Mouse (Mus musculus) kidney, postnatal 10 days (tissue): ENCODE results near the gene Tulp2.

Source experiments
- DNase-seq: peaks from one replicate; pipeline ENCODE4 v3.0.0; 2021; ENCODE audit warnings: mixed read lengths

Tulp2 gene

DNA sequence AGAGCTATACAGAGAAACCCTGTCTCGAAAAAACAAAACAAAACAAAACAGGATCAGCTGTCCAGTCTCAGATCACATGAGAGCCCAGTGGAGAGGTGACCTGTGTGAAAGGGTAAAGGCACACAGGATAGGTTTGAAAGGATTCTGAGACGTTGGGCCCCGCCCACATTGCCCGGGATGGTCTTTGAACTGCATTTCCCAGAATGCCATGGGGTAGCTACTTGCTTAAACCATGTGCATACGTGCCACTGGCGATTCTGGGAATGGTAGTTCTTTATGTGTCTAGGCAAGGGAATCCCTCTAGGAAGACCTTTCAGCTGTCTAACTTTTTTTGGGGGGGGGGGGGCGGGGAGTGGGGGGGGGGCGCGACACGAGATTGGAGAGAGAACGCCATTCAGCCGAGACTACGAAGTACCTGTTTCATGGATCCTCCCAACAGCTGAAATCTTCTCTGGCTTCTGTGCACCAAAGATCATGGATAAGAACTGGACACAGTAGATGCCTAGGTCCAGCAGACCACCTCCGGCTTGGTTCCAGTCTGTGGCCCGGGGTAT lies at the start of gene Tulp2:
TSS of gene Tulp2 (plus strand) at position 504 of the 554 bp plus-strand sequence.
- peak; percentile 80 for DNase-seq

DNA sequence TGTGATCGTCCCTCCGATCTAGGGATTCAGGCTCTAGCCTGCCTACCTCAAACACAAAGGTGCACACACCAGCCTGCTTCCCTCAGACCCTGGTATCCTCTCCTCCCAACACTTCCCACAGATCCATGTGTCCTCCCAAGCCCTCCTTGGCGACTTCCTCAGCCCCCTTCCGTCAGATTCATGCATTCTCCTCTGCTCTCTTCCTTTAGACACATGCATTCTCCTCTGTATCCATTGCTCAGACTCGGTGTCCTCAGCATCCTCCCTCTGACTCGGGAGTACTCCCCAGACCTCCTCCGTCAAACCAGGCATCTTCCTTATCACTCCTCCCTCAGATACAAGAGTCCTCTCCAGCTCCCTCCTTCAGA lies 47.9 kb upstream of the Tulp2 start:
- no peak for DNase-seq

GRCm38 (mm10) chr7:45434203-45435015 lies 47.3 kb upstream of the Tulp2 start, which contains the start of gene Gys1:
Gene Gys1, plus strand, starts transcription at chr7:45434844.
- peak; percentile 100 for DNase-seq

DNA sequence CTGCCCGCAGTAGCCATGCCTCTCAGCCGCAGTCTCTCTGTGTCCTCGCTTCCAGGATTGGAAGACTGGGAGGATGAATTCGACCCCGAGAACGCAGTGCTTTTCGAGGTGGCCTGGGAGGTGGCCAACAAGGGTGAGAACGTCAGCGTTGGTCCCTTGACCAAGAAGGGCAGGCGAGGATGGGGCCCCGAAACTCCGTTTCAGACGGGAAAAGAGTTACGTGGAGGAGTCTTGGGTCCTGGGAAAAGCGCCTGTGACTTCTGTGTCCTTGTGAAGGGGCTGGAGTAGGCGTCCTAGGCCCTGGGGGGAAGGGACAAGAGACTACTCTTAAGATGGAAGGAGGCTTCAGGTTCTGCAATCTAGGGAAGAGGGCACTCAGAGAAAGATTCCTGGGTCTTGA lies 46.6 kb upstream of the Tulp2 start:
- DNase-seq: no peak

GRCm38 (mm10) chr7:45436444-45436843 lies 45.2 kb upstream of the Tulp2 start:
- DNase-seq: no peak

GRCm38 (mm10) chr7:45437046-45437445 lies 44.6 kb upstream of the Tulp2 start:
- DNase-seq: no peak

GRCm38 (mm10) chr7:45437521-45438276 lies 44.0 kb upstream of the Tulp2 start, which contains the start of gene Ruvbl2:
Gene Ruvbl2, minus strand, starts transcription at chr7:45438096.
- peak; percentile 54 for DNase-seq

GRCm38 (mm10) chr7:45443526-45444420 lies 37.9 kb upstream of the Tulp2 start:
- DNase-seq: no peak

DNA sequence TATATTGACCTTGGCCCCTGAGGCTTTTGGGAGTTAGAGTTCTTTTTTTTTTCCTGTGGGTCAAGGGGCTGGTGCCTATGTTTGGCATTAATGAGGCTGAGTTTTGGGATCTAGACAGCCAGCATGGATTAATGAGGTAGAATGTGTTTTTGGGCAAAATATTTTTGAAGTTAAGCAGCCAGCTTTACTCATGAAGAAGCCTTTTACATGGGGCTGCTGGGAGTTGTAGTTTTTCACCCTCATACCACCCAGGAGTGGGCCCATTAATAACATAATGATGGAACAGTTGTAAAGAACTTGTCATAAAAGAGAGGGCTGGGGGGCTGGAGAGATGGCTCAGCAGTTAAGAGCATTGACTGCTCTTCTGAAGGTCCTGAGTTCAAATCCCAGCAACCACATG lies 35.1 kb upstream of the Tulp2 start:
- no peak for DNase-seq

DNA sequence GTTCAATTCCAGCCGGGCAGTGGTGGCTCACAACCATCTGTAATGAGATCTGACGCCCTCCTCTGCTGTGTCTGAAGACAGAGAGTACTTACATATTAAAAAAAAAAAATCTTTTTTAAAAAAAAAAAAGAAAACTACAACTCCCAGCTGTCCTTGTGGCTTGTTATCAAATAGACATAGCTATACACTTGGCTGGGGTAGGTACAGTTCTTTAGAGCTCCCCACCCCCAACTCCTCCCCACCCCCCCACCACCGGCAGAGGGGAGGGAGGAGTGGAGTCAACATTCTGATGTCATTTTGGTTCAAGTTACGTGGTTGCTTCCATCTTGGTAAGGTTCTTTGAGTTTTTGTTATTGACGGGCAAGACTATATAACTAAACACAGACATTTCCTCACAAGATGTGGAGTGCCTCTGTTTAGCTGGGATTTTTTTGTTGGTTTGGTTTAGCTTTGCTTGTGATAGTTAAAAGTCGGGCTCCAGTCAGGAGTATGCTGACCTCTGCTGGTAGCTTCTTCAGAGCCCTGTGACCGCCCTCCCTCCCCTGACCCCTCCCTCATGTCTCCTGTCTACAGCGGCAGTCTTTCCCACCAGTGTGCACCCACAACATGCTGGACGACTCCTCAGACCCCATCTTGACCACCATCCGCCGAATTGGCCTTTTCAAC lies 34.2 kb upstream of the Tulp2 start:
- peak; percentile 70 for DNase-seq

GRCm38 (mm10) chr7:45449974-45450373 lies 31.7 kb upstream of the Tulp2 start:
- no peak for DNase-seq

- DNase-seq: peak; percentile 91
Observed at GRCm38 (mm10) chr7:45451344-45451982, 30.2 kb upstream of the Tulp2 start.

DNA sequence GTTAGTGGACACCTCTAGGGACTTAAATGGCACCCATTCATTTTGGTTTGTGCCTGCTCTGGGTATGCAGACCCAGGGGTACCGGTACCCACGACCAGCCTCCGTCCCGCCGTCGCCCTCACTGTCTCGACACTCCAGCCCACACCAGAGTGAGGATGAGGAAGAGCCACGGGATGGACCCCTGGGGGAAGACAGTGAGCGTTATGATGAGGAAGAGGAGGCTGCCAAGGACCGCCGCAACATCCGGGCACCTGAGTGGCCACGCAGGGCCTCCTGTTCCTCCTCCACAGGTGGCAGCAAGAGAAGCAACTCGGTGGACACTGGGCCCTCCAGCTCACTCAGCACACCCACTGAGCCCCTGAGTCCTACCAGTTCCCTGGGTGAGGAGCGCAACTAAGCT lies 26.7 kb upstream of the Tulp2 start:
- DNase-seq: no peak

- peak; percentile 45 for DNase-seq
Observed at GRCm38 (mm10) chr7:45455932-45456696, 25.6 kb upstream of the Tulp2 start.

DNA sequence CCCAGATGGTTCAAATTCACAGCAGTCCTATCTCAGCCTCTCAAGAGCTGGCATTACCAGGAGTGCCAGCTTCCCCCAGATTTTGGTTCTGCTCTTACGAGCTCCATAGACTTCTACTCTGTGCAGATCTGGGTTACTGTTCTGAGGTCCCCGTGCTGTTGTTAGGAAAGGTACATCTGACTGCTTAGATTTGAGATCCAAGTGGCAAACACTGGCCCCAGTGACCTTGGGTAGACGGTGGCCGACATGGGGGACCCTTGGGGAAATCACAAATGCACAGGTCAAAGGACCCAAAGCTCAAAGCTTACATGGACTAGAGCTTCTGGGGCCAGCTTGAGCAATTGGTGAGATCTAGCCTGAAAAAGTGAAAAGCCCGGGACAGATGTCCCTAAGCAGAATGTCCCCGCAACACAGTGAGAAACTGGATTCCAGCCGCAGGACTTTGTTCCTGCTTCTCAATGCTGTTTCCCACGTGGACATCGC lies 24.9 kb upstream of the Tulp2 start:
- DNase-seq: no peak

GRCm38 (mm10) chr7:45457204-45458060 lies 24.2 kb upstream of the Tulp2 start:
- peak; percentile 59 for DNase-seq

DNA sequence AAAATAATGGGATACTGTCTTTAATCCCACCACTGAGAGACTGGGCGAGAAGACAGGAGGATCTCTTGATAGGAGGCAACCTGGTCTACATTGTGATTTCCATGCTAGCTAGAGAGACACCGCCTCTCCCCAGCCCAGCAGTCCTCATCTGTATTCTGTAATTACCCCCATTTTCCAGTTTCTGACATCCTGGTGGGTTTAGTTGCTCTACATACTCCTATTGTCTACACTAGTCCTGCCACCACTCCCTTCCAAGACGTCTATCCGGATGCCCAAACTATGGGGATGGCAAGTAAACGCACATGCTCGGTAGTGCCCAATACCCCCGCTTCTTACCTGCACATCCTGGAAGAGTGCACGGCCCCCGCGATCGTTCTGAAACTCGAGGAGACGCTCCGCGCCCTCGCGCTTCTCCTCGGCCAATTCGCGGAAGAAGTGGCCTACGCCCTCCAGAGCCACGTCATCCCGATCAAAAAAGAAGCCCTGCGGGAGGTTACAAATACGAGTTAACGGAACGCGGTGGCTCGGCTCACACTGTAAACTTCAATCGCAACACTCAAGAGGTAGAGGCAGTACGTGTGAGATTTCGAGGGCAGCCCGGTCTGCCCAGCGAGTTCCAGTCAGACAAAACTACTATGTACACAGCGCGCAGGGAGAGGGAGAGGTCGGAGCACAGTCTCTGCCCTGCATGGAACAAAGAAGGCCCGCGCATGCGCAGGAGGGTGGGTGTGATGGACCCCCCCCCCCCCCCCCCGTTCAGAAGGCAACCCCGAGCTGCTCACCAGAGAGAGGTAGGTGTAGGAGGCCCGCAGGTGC lies 22.7 kb upstream of the Tulp2 start:
- DNase-seq: peak; percentile 91

- peak; percentile 97 for DNase-seq
Observed at GRCm38 (mm10) chr7:45459564-45460140, 22.0 kb upstream of the Tulp2 start, which contains the start of gene Ftl1. Gene Ftl1, minus strand, starts transcription at chr7:45459884.
